Mouse (Mus musculus): ENCODE data around the gene Neurl2.
"Not testable (repeated sequence)": the region's sequence is repeated elsewhere in the genome, so short reads cannot be mapped to it uniquely, and the experiment has no call there.

Gene Neurl2

GRCm38 (mm10) chr2:164857842-164858553, 24.7 kb upstream of the Neurl2 start:
- no peak for DNase-seq (ENCODE audit: low spot score in 2 of 2)

- DNase-seq (ENCODE audit: low spot score in 2 of 2), result no peak
Measured at GRCm38 (mm10) chr2:164857101-164857821, 24.0 kb upstream of the Neurl2 start, which contains the start of gene Pltp. Gene Pltp (minus strand): TSS chr2:164857711.

- no peak for DNase-seq (ENCODE audit: low spot score in 2 of 2)
Measured at GRCm38 (mm10) chr2:164856309-164857100, 23.2 kb upstream of the Neurl2 start.

GRCm38 (mm10) chr2:164855572-164855971, 22.3 kb upstream of the Neurl2 start:
- DNase-seq (ENCODE audit: low spot score in 2 of 2), result not testable (repeated sequence)

GRCm38 (mm10) chr2:164850061-164850460, 16.8 kb upstream of the Neurl2 start:
- no peak for DNase-seq (ENCODE audit: low spot score in 2 of 2)

- DNase-seq (ENCODE audit: low spot score in 2 of 2), result no peak
Measured at GRCm38 (mm10) chr2:164845782-164846181, 12.5 kb upstream of the Neurl2 start.

GRCm38 (mm10) chr2:164835164-164835563, 1.9 kb upstream of the Neurl2 start:
- DNase-seq (ENCODE audit: low spot score in 2 of 2), result no peak

GRCm38 (mm10) chr2:164834531-164834930, 1.3 kb upstream of the Neurl2 start:
- DNase-seq (ENCODE audit: low spot score in 2 of 2), result no peak

- DNase-seq (ENCODE audit: low spot score in 2 of 2), result peak; percentile 70 to 73
Measured at GRCm38 (mm10) chr2:164832748-164833301, 431 bp downstream of the Neurl2 start, which contains the start of gene Ctsa. Gene Ctsa (plus strand): TSS chr2:164832873.

GRCm38 (mm10) chr2:164832032-164832747, 1.1 kb downstream of the Neurl2 start:
- DNase-seq (ENCODE audit: low spot score in 2 of 2), result no peak

- no peak for DNase-seq (ENCODE audit: low spot score in 2 of 2)
Measured at GRCm38 (mm10) chr2:164831029-164831428, 2.2 kb downstream of the Neurl2 start.

GRCm38 (mm10) chr2:164829090-164829489, 4.2 kb downstream of the Neurl2 start:
- no peak for DNase-seq (ENCODE audit: low spot score in 2 of 2)

GRCm38 (mm10) chr2:164828437-164828836, 4.8 kb downstream of the Neurl2 start, which contains the start of gene Spata25:
Gene Spata25 (minus strand): TSS chr2:164828537.
- DNase-seq (ENCODE audit: low spot score in 2 of 2), result no peak

GRCm38 (mm10) chr2:164827146-164827850, 6.0 kb downstream of the Neurl2 start:
- no peak for DNase-seq (ENCODE audit: low spot score in 2 of 2)

- no peak for DNase-seq (ENCODE audit: low spot score in 2 of 2)
Measured at GRCm38 (mm10) chr2:164825521-164825920, 7.7 kb downstream of the Neurl2 start.

- DNase-seq (ENCODE audit: low spot score in 2 of 2), result no peak
Measured at GRCm38 (mm10) chr2:164823969-164824368, 9.3 kb downstream of the Neurl2 start.

- DNase-seq (ENCODE audit: low spot score in 2 of 2), result no peak
Measured at GRCm38 (mm10) chr2:164823181-164823585, 10.1 kb downstream of the Neurl2 start.

- peak; percentile 100 for DNase-seq (ENCODE audit: low spot score in 2 of 2)
Measured at GRCm38 (mm10) chr2:164822636-164823165, 10.6 kb downstream of the Neurl2 start, which contains the start of gene Zswim1. Gene Zswim1 (plus strand): TSS chr2:164822686.

GRCm38 (mm10) chr2:164821060-164821459, 12.2 kb downstream of the Neurl2 start:
- no peak for DNase-seq (ENCODE audit: low spot score in 2 of 2)

- no peak for DNase-seq (ENCODE audit: low spot score in 2 of 2)
Measured at GRCm38 (mm10) chr2:164817703-164818102, 15.6 kb downstream of the Neurl2 start.

All from frontal cortex, postnatal 25 days (tissue).